Mouse (Mus musculus): Measurements from ENCODE around the gene Nipal4. TPM values are rescaled to one million over a fixed set of nuclear protein-coding genes. Genes with fewer than 3 reads are reported as not detected.
A peak's percentile ranks its signal among the peaks of the same experiment; 100 is the strongest.

Gene Nipal4
- total RNA-seq, 2 experiments from 2014 or later = 1.2 to 1.4 TPM

- H3K27ac ChIP-seq = no peak overlapping the region
- peak; percentile 15 to 20 for DNase-seq (ENCODE audit: extremely low spot score in 1 of 2, low spot score in 2 of 2)
- no peak for TF ChIP-seq CTCF (IDR thresholded peaks at IDR 0.05)
- no peak overlapping the region for H3K4me3 ChIP-seq
- intact Hi-C loops (cut with DNase I) = loop anchor here (1.0 kb wide), 1 partner anchor 22 kb away; no protein-coding TSS in a partner anchor
These were observed 9.4 kb downstream of the Nipal4 start for GRCm38 (mm10) chr11:46156945-46157344.

DNA sequence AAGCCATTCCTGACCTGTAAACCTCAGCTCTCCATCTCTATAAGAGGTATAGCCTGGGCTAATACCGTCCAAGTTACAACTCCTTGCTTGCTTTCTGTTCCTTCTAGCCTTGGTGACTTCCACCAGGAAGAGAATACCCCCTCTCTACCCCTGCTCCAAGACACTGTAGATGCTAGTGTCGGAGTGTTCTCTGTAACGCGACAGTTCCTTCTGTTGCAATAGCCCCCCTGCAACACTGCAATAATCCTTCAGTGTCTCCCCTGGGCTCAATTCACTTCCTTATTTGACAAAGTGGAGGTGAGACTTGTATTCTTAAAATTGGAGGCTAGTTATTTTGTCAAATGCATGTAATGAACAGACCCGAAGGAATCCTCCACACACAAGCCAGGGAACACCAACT, 19.7 kb downstream of the Nipal4 start:
- intact Hi-C loops (cut with DNase I) = no loop called here
- Histone ChIP-seq H3K27ac (no peak overlapping the region), H3K4me3 (no peak overlapping the region)
- no peak for TF ChIP-seq CTCF (IDR thresholded peaks at IDR 0.05)
- DNase-seq (ENCODE audit: extremely low spot score in 1 of 2, low spot score in 2 of 2) = no peak

- no peak for TF ChIP-seq CTCF (IDR thresholded peaks at IDR 0.05)
- intact Hi-C loops (cut with DNase I) = no loop called here
- no peak overlapping the region for H3K27ac ChIP-seq
- no peak overlapping the region for H3K4me3 ChIP-seq
- no peak for DNase-seq (ENCODE audit: extremely low spot score in 1 of 2, low spot score in 2 of 2)
These were observed 21.0 kb downstream of the Nipal4 start for GRCm38 (mm10) chr11:46145163-46145875.

- Histone ChIP-seq H3K27ac (no peak overlapping the region), H3K4me3 (no peak overlapping the region)
- no peak for TF ChIP-seq CTCF (IDR thresholded peaks at IDR 0.05)
- intact Hi-C loops (cut with DNase I) = no loop called here
- DNase-seq (ENCODE audit: extremely low spot score in 1 of 2, low spot score in 2 of 2) = no peak
These were observed 23.0 kb downstream of the Nipal4 start for GRCm38 (mm10) chr11:46143342-46143741.

DNA sequence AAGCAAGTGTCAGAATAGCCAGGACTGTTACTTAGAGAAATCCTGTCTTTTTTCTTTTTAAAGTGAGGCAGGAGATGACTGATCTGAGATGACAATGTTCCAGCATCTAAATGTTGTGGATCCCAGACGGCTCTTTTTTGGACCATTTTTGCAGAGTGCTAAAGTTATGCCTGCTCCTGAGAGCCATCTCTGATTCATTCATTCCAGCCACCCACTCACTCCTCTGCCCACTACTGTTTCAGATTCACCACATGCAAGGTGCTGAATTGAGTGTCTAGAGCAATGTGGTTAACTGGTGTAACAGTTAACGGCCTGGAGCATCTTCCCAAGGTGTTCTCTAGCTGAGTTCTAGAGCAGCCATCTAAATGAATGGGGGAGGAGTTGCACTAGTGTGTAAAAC, 31.4 kb downstream of the Nipal4 start:
- DNase-seq (ENCODE audit: extremely low spot score in 1 of 2, low spot score in 2 of 2) = peak; percentile 49 to 62
- TF ChIP-seq CTCF (IDR thresholded peaks at IDR 0.05) = no peak
- H3K27ac ChIP-seq = no peak overlapping the region; the same call in 1 of the 2 replicates
- intact Hi-C loops (cut with DNase I) = loop anchor here (1.0 to 5.0 kb wide), 3 partner anchors 22 to 188 kb away; no protein-coding TSS in a partner anchor
- H3K4me3 ChIP-seq = no peak overlapping the region

- intact Hi-C loops (cut with DNase I) = no loop called here
- no peak overlapping the region for H3K4me3 ChIP-seq
- DNase-seq (ENCODE audit: extremely low spot score in 1 of 2, low spot score in 2 of 2) = no peak
- no peak for TF ChIP-seq CTCF (IDR thresholded peaks at IDR 0.05)
- no peak overlapping the region for H3K27ac ChIP-seq
These were observed 35.0 kb downstream of the Nipal4 start for GRCm38 (mm10) chr11:46131022-46131986.

- peak; percentile 80 for TF ChIP-seq CTCF (IDR thresholded peaks at IDR 0.05)
- Histone ChIP-seq H3K27ac (no peak overlapping the region), H3K4me3 (no peak overlapping the region)
- peak; percentile 63 to 65 for DNase-seq (ENCODE audit: extremely low spot score in 1 of 2, low spot score in 2 of 2)
- intact Hi-C loops (cut with DNase I) = loop anchor here (1.0 to 2.0 kb wide), 3 partner anchors 74 to 184 kb away; partner anchors contain the start of gene Lsm11
These were observed 37.8 kb downstream of the Nipal4 start for GRCm38 (mm10) chr11:46128548-46128945.

DNA sequence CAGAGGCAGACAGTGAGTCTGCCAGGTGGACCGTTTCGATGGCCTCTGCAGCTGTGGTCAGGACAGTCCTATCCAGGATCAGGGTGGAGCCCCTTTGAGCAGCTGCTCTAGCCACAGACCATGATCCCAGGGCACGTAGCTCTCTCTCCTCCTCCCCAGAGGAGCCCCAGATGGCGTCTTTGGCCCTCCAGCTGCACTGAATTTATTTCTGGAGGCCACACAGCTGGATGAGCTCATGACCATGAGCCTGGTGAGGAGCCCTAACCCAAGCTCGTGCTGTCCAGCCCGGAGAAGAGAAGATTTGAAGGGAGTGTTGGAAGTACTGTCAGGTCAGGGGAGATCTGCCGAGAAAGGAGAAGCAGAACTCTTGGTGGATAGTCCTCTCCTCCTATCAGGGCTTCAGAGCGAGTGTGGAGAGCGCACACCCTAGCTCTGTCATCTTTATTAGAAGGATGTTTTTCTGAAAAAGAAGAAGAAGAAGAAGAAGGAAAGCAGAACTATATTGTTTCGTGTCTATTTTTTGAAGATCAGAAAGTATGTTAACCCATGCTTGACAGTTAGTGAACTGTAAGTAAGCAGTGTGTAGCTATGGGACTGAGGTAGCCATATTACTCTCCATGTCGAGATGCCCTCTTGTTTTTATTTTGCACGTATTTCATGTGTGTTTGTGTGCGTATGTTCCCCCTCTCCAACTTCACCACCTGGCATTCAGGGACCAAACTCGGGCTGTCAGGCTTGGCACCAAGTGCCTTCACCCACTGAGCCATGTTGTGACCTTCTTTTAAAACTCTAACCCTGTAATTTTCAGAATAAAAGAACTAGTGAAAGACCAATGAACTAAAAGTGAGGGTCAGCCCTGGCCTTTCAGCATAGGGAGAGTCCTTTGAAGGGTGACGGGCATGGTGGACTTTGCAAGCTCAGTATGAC, 38.4 kb downstream of the Nipal4 start:
- Histone ChIP-seq H3K27ac (no peak overlapping the region), H3K4me3 (no peak overlapping the region)
- intact Hi-C loops (cut with DNase I) = loop anchor here (1.0 to 2.0 kb wide), 3 partner anchors 74 to 183 kb away; partner anchors contain the start of gene Lsm11
- no peak for DNase-seq (ENCODE audit: extremely low spot score in 1 of 2, low spot score in 2 of 2)
- TF ChIP-seq CTCF (IDR thresholded peaks at IDR 0.05) = no peak

GRCm38 (mm10) chr11:46126827-46127410, 39.4 kb downstream of the Nipal4 start:
- no peak for DNase-seq (ENCODE audit: extremely low spot score in 1 of 2, low spot score in 2 of 2)
- intact Hi-C loops (cut with DNase I) = no loop called here
- Histone ChIP-seq H3K4me3 (no peak overlapping the region), H3K27ac (no peak overlapping the region)
- no peak for TF ChIP-seq CTCF (IDR thresholded peaks at IDR 0.05)

GRCm38 (mm10) chr11:46126317-46126716, 40.0 kb downstream of the Nipal4 start:
- no peak overlapping the region for H3K4me3 ChIP-seq
- no peak for DNase-seq (ENCODE audit: extremely low spot score in 1 of 2, low spot score in 2 of 2)
- H3K27ac ChIP-seq = no peak overlapping the region
- no peak for TF ChIP-seq CTCF (IDR thresholded peaks at IDR 0.05)
- intact Hi-C loops (cut with DNase I) = no loop called here

DNA sequence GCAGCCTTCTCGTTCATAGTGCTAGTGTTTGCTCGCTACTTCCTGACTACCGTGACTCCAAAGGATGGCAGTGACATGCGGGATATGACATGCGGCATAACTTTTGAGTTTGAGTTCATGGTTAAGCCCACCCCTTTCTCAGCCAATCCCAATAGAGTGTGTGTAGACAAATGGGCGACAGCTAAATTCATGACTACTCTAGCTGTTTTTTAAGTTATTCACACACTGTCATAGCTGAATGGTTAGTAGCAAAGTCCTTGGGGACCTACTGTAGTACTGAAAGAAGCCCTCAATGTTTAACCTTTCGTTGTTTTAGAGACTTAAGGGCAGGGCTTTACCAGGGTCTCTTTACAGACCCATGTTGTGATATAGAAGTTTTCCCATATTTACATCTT, 40.5 kb downstream of the Nipal4 start:
- intact Hi-C loops (cut with DNase I) = no loop called here

More for the DNA sequence above, 40.5 kb downstream of the Nipal4 start:
- TF ChIP-seq CTCF (IDR thresholded peaks at IDR 0.05) = no peak
- Histone ChIP-seq H3K27ac (no peak overlapping the region), H3K4me3 (no peak overlapping the region)
- no peak for DNase-seq (ENCODE audit: extremely low spot score in 1 of 2, low spot score in 2 of 2)
